Mouse (Mus musculus) retina, adult 2 months (tissue): ENCODE results near the gene I830077J02Rik.
A peak's percentile ranks its signal among the peaks of the same experiment; 100 is the strongest.
"Not testable (repeated sequence)": the region's sequence is repeated elsewhere in the genome, so short reads cannot be mapped to it uniquely, and the experiment has no call there.

ENCODE experiments used
- DNase-seq: peaks from one replicate; pipeline ENCODE4 v3.0.0-alpha.2; 2012; ENCODE audit warnings: low read depth, low spot score

The I830077J02Rik gene

GRCm38 (mm10) chr3:105918355-105918745, 14.1 kb downstream of the I830077J02Rik start:
- DNase-seq = no peak

- DNase-seq = no peak
These were observed 14.7 kb downstream of the I830077J02Rik start for GRCm38 (mm10) chr3:105917656-105918354.

GRCm38 (mm10) chr3:105916455-105916854, 16.0 kb downstream of the I830077J02Rik start:
- not testable (repeated sequence) for DNase-seq

GRCm38 (mm10) chr3:105915281-105915680, 17.2 kb downstream of the I830077J02Rik start:
- no peak for DNase-seq

- no peak for DNase-seq
These were observed 18.4 kb downstream of the I830077J02Rik start for GRCm38 (mm10) chr3:105913839-105914681.

- no peak for DNase-seq
These were observed 20.2 kb downstream of the I830077J02Rik start for GRCm38 (mm10) chr3:105912097-105912880.

GRCm38 (mm10) chr3:105910519-105911190, 21.8 kb downstream of the I830077J02Rik start:
- no peak for DNase-seq

- no peak for DNase-seq
These were observed 23.5 kb downstream of the I830077J02Rik start for GRCm38 (mm10) chr3:105908976-105909375.

- DNase-seq = no peak
These were observed 24.4 kb downstream of the I830077J02Rik start for GRCm38 (mm10) chr3:105907956-105908655.

GRCm38 (mm10) chr3:105904721-105905120, 27.7 kb downstream of the I830077J02Rik start:
- DNase-seq = no peak

GRCm38 (mm10) chr3:105904213-105904612, 28.3 kb downstream of the I830077J02Rik start:
- DNase-seq = no peak

GRCm38 (mm10) chr3:105901468-105901867, 31.0 kb downstream of the I830077J02Rik start:
- DNase-seq = no peak

GRCm38 (mm10) chr3:105900716-105901115, 31.7 kb downstream of the I830077J02Rik start:
- no peak for DNase-seq

- no peak for DNase-seq
These were observed 32.2 kb downstream of the I830077J02Rik start for GRCm38 (mm10) chr3:105900266-105900665.

- peak; percentile 59 for DNase-seq
These were observed 32.9 kb downstream of the I830077J02Rik start for GRCm38 (mm10) chr3:105899394-105900147.

GRCm38 (mm10) chr3:105898861-105899260, 33.6 kb downstream of the I830077J02Rik start:
- DNase-seq = no peak

- no peak for DNase-seq
These were observed 34.1 kb downstream of the I830077J02Rik start for GRCm38 (mm10) chr3:105898325-105898724.

- DNase-seq = no peak
These were observed 35.7 kb downstream of the I830077J02Rik start for GRCm38 (mm10) chr3:105896811-105897210.

GRCm38 (mm10) chr3:105894601-105895592, 37.6 kb downstream of the I830077J02Rik start:
- DNase-seq = no peak
